Comparison of ENCODE assay signal across 8 mouse cellular contexts in the genomic region with DNA sequence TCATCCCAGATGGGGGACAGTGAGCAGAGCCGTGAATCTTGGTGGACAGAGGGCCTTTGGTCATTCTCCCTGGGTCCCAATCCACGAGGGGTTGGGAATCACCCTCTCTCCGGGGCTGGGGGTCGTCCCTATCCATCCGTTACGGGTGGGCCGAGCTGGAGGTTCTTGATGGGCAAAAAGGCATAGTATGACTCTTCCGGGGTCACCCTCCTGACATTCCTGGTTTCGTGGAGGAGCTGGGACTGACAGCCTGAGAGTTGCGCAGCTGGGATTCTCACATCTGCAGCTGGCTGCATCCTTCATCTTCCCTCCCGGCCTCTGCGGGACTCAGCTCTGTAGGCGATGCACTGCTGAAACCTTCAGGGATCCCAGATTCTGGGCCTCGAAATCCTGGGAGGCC. TPM values are rescaled to one million over a fixed set of nuclear protein-coding genes. Genes with fewer than 3 reads are reported as not detected.
DNase-seq lines count a peak whose midpoint lies in the region; ATAC-seq and TF ChIP-seq lines count a peak whose summit lies in the region.

No protein-coding gene starts in this region.

- no peaks in the 10 kb centered on the region for H3K36me3 ChIP-seq in spleen, adult 2 months (ENCODE audit: control insufficient read depth, insufficient read depth, low read length)
- no peaks in the 10 kb centered on the region for H3K36me3 ChIP-seq in hindbrain, embryonic 11.5 days (ENCODE audit: control insufficient read depth, insufficient read depth, low read length)
- H3K36me3 ChIP-seq in liver, embryonic 13.5 days, result no peaks in the 10 kb centered on the region

- DNase-seq in cerebellum, adult 11 months, result peak; percentile 22
- DNase-seq in cerebellum, adult 9-11 months, result no peak
- DNase-seq in spleen, adult 2 months (ENCODE audit: low read depth in 1 of 2, low spot score in 2 of 2), result peak in 1 of 2 experiments; percentile 6
- no peak for DNase-seq in spleen, adult 12 weeks (ENCODE audit: low spot score)
- DNase-seq in hindbrain, embryonic 11.5 days (ENCODE audit: low spot score), result peak; percentile 57
- no peak for DNase-seq in liver, embryonic 13.5 days
- DNase-seq in retina, embryonic 14.5 days (ENCODE audit: low spot score), result peak; percentile 55
- DNase-seq in adipocyte (ENCODE audit: low spot score), result no peak

- H3K4me1 ChIP-seq in spleen, adult 2 months (ENCODE audit: control insufficient read depth, insufficient read depth, insufficient read length), result peaks cover 13% of the 10 kb centered on the region
- H3K4me1 ChIP-seq in hindbrain, embryonic 11.5 days (replicated peaks; ENCODE audit: control insufficient read depth, insufficient read depth, low read length), result 0 out of 2 replicates have a peak, but pooled peaks cover 2% of the 10 kb centered on the region
- peaks cover 28% of the 10 kb centered on the region for H3K4me1 ChIP-seq in liver, embryonic 13.5 days (replicated peaks)

- peak overlapping the region; percentile 82; the same call in 1 of the 2 replicates for H3K4me3 ChIP-seq in spleen, adult 2 months (ENCODE audit: extremely low read depth, insufficient read depth, insufficient read length)
- peak overlapping the region; percentile 84 for H3K4me3 ChIP-seq in hindbrain, embryonic 11.5 days (ENCODE audit: low read depth, low read length)
- H3K4me3 ChIP-seq in liver, embryonic 13.5 days (replicated peaks), result peak overlapping the region; percentile 85

- H3K9me3 ChIP-seq in hindbrain, embryonic 11.5 days (ENCODE audit: control insufficient read depth, low read length), result 0 out of 2 replicates have a peak, but pooled peaks cover 2% of the 10 kb centered on the region
- H3K9me3 ChIP-seq in liver, embryonic 13.5 days (replicated peaks), result no peaks in the 10 kb centered on the region

- no peak for TF ChIP-seq CTCF in spleen, adult 2 months (IDR thresholded peaks at IDR 0.05; ENCODE audit: extremely low read depth, insufficient read depth, insufficient read length, insufficient replicate concordance)

- H3K27ac ChIP-seq in spleen, adult 2 months (ENCODE audit: insufficient read depth, low read length), result no peak overlapping the region
- H3K27ac ChIP-seq in hindbrain, embryonic 11.5 days (ENCODE audit: low read depth, low read length), result no peak overlapping the region
- no peak overlapping the region for H3K27ac ChIP-seq in liver, embryonic 13.5 days

- peak overlapping the region; percentile 98 for H3K4me2 ChIP-seq in hindbrain, embryonic 11.5 days (replicated peaks; ENCODE audit: low read depth, low read length)
- peak overlapping the region; percentile 100 for H3K4me2 ChIP-seq in liver, embryonic 13.5 days

- no peak for TF ChIP-seq POLR2A in spleen, adult 2 months (IDR thresholded peaks at IDR 0.05; ENCODE audit: low read depth, low read length)

- H3K9ac ChIP-seq in hindbrain, embryonic 11.5 days (ENCODE audit: low read depth, low read length), result peak overlapping the region; percentile 77
- peak overlapping the region; percentile 89 for H3K9ac ChIP-seq in liver, embryonic 13.5 days

- 34% methylated on average over 14 of the region's 14 CpGs for WGBS in spleen, adult 2 months
- WGBS in hindbrain, embryonic 11.5 days, result 1% methylated on average over 14 of the region's 14 CpGs
- whole genome bisulfite sequencing in liver, embryonic 13.5 days (ENCODE audit: insufficient replicate concordance), result 18% methylated on average over 14 of the region's 14 CpGs

- H3K27me3 ChIP-seq in spleen, adult 2 months (ENCODE audit: control insufficient read depth, insufficient read depth, low read length), result no peaks in the 10 kb centered on the region
- no peaks in the 10 kb centered on the region; the same call in 1 of the 2 replicates for H3K27me3 ChIP-seq in hindbrain, embryonic 11.5 days (ENCODE audit: control insufficient read depth, insufficient read depth, low read length)
- H3K27me3 ChIP-seq in liver, embryonic 13.5 days, result peaks cover 25% of the 10 kb centered on the region

- ATAC-seq in hindbrain, embryonic 11.5 days (ENCODE audit: low FRiP score), result no peak; the same call in 1 of the 2 replicates
- no peak for ATAC-seq in liver, embryonic 13.5 days (ENCODE audit: low read depth)

RNA-seq across cellular contexts. Expression of a gene that starts 1.0 kb away (rescaled TPM):
- 8.3 and 10.3 TPM in 2 replicates for polyA plus RNA-seq in spleen, adult 2 months (2012; rRNA removed)
- 30.3 and 31.0 TPM in 2 replicates for polyA plus RNA-seq in hindbrain, embryonic 11.5 days (2014; fragmentation: Nextera tagmentation; extraction: Ambion mirVana)
- polyA plus RNA-seq in liver, embryonic 13.5 days (2015; fragmentation: Nextera tagmentation; extraction: Ambion mirVana), result 7.5 and 9.1 TPM in 2 replicates

RNA-seq across cellular contexts. Expression of a gene that starts 9.6 kb away (rescaled TPM):
- polyA plus RNA-seq in spleen, adult 2 months (2012; rRNA removed), result 4.4 and 5.8 TPM in 2 replicates
- 20.3 and 21.8 TPM in 2 replicates for polyA plus RNA-seq in hindbrain, embryonic 11.5 days (2014; fragmentation: Nextera tagmentation; extraction: Ambion mirVana)
- polyA plus RNA-seq in liver, embryonic 13.5 days (2015; fragmentation: Nextera tagmentation; extraction: Ambion mirVana), result 21.9 and 25.7 TPM in 2 replicates

RNA-seq across cellular contexts. Expression of a gene that starts 33.5 kb away (rescaled TPM):
- 4.5 and 6.0 TPM in 2 replicates for polyA plus RNA-seq in spleen, adult 2 months (2012; rRNA removed)
- 5.6 and 6.9 TPM in 2 replicates for polyA plus RNA-seq in hindbrain, embryonic 11.5 days (2014; fragmentation: Nextera tagmentation; extraction: Ambion mirVana)
- 5.6 and 6.0 TPM in 2 replicates for polyA plus RNA-seq in liver, embryonic 13.5 days (2015; fragmentation: Nextera tagmentation; extraction: Ambion mirVana)

Comparison
In these comparisons a context has a peak if more than half of its experiments do, and no peak if none do; other contexts are left out.
1. DNase-seq: peak in cerebellum, adult 11 months (single experiment), hindbrain, embryonic 11.5 days (single experiment) and retina, embryonic 14.5 days (single experiment); none in cerebellum, adult 9-11 months (single experiment), spleen, adult 12 weeks (single experiment), liver, embryonic 13.5 days (single experiment) and adipocyte (single experiment).
2. Peak in every context shown above with its lines, with median percentiles within 50 percentile points of each other: H3K4me3 ChIP-seq.